Mouse (Mus musculus) kidney, embryonic 14.5 days (tissue): ENCODE measurements around the gene Hoxd13. TPM values are rescaled to one million over a fixed set of nuclear protein-coding genes. Genes with fewer than 3 reads are reported as not detected.

Source experiments
- ATAC-seq: fragments of 200-750 bp; cut with Nextera tagmentation; 2 replicates; pipeline ENCODE4 v1.8.0; 2017; ENCODE audit warnings: moderate number of reproducible peaks, mild to moderate bottlenecking, moderate TSS enrichment, moderate library complexity; ENCODE audit not compliant: low FRiP score, low TSS enrichment
- H3K27ac ChIP-seq: fragments of 300-500 bp; sonication (generic); 2 replicates; pipeline ENCODE4 v1.5.1; 2014; ENCODE audit warnings: low read depth, mild to moderate bottlenecking, low read length, moderate library complexity, mixed read lengths
- H3K27me3 ChIP-seq: fragments of 300-500 bp; sonication (generic); 2 replicates; pipeline ENCODE4 v1.6.1; 2014; ENCODE audit warnings: mild to moderate bottlenecking, low read length; ENCODE audit not compliant: control insufficient read depth, insufficient read depth
- H3K36me3 ChIP-seq: fragments of 300-500 bp; sonication (generic); 2 replicates; pipeline ENCODE4 v1.6.1; 2014; ENCODE audit warnings: low read length, mixed read lengths; ENCODE audit not compliant: control insufficient read depth, insufficient read depth
- H3K4me1 ChIP-seq: fragments of 300-500 bp; sonication (generic); 2 replicates; pipeline ENCODE4 v1.6.1; 2014; ENCODE audit warnings: low read length, mixed read lengths; ENCODE audit not compliant: control insufficient read depth, insufficient read depth
- H3K4me2 ChIP-seq: fragments of 300-500 bp; sonication (generic); replicated peaks from 2 replicates; pipeline ENCODE4 v1.6.1; 2014; ENCODE audit warnings: low read depth, mild to moderate bottlenecking, low read length
- H3K4me3 ChIP-seq: fragments of 300-500 bp; sonication (generic); 2 replicates; pipeline ENCODE4 v1.5.1; 2014; ENCODE audit warnings: mild to moderate bottlenecking, low read length
- H3K9ac ChIP-seq: fragments of 300-500 bp; sonication (generic); 2 replicates; pipeline ENCODE4 v1.6.1; 2014; ENCODE audit warnings: low read depth, mild to moderate bottlenecking, low read length, moderate library complexity
- H3K9me3 ChIP-seq: fragments of 300-500 bp; sonication (generic); 2 replicates; pipeline ENCODE4 v1.6.1; 2016; ENCODE audit warnings: low read length; ENCODE audit not compliant: control insufficient read depth
- WGBS: fragments of 180-500 bp; shearing (Covaris S2); extraction: QIAGEN DNeasy Blood & Tissue Kit; methylation state at CpG from one replicate; pipeline ENCODE4 v1.1.7; 2014; 5-methylcytosine and 5-hydroxymethylcytosine counted together
- polyA plus RNA-seq: library from polyadenylated mRNA; unstranded; fragments of >200 nt; fragmentation: Nextera tagmentation; extraction: Ambion mirVana; gene quantifications from 2 replicates; pipeline ENCODE4 v1.2.1, GENCODE M21; 2014

Gene Hoxd13
- polyA plus RNA-seq, 1 experiment from 2014 or later, result 0.22 TPM

GRCm38 (mm10) chr2:74686988-74687697, 19.0 kb downstream of the Hoxd13 start:
- no peak for ATAC-seq
- Histone ChIP-seq H3K27me3 (peaks cover 10% of the 10 kb centered on the region; the same call in 1 of the 2 replicates), H3K9me3 (no peaks in the 10 kb centered on the region), H3K4me3 (peak overlapping the region; percentile 85), H3K36me3 (peaks cover 2% of the 10 kb centered on the region; the same call in 1 of the 2 replicates), H3K9ac (peak overlapping the region; percentile 92), H3K4me1 (0 out of 2 replicates have a peak, but pooled peaks cover 3% of the 10 kb centered on the region), H3K27ac (peak overlapping the region; percentile 94), H3K4me2 (peak overlapping the region; percentile 85)
- WGBS, result under 1% methylated on average over 27 of the region's 27 CpGs

GRCm38 (mm10) chr2:74687698-74688555, 19.8 kb downstream of the Hoxd13 start:
- Histone ChIP-seq H3K4me3 (peak overlapping the region; percentile 85), H3K27me3 (peaks cover 11% of the 10 kb centered on the region; the same call in 1 of the 2 replicates), H3K36me3 (peaks cover 2% of the 10 kb centered on the region; the same call in 1 of the 2 replicates), H3K27ac (peak overlapping the region; percentile 94), H3K4me1 (0 out of 2 replicates have a peak, but pooled peaks cover 5% of the 10 kb centered on the region), H3K4me2 (peak overlapping the region; percentile 85), H3K9me3 (no peaks in the 10 kb centered on the region), H3K9ac (peak overlapping the region; percentile 92)
- WGBS, result 2% methylated on average over 31 of the region's 31 CpGs
- ATAC-seq, result no peak

GRCm38 (mm10) chr2:74688795-74689573, 20.9 kb downstream of the Hoxd13 start:
- Histone ChIP-seq H3K9me3 (no peaks in the 10 kb centered on the region), H3K36me3 (peaks cover 1% of the 10 kb centered on the region; the same call in 1 of the 2 replicates), H3K27me3 (peaks cover 7% of the 10 kb centered on the region; the same call in 1 of the 2 replicates), H3K27ac (peak overlapping the region; percentile 94), H3K4me2 (peak overlapping the region; percentile 85), H3K9ac (peak overlapping the region; percentile 92), H3K4me3 (peak overlapping the region; percentile 85), H3K4me1 (0 out of 2 replicates have a peak, but pooled peaks cover 5% of the 10 kb centered on the region)
- no peak for ATAC-seq
- WGBS, result 4% methylated on average over 12 of the region's 12 CpGs

GRCm38 (mm10) chr2:74689574-74690337, 21.6 kb downstream of the Hoxd13 start:
- peak overlapping the region; percentile 92 for H3K9ac ChIP-seq
- H3K27me3 ChIP-seq, result peaks cover 7% of the 10 kb centered on the region; the same call in 1 of the 2 replicates
- H3K4me3 ChIP-seq, result peak overlapping the region; percentile 85
- 0 out of 2 replicates have a peak, but pooled peaks cover 5% of the 10 kb centered on the region for H3K4me1 ChIP-seq
- H3K4me2 ChIP-seq, result peak overlapping the region; percentile 85
- WGBS, result 1% methylated on average over 24 of the region's 24 CpGs
- no peak for ATAC-seq
- no peaks in the 10 kb centered on the region for H3K9me3 ChIP-seq
- H3K27ac ChIP-seq, result peak overlapping the region; percentile 94
- no peaks in the 10 kb centered on the region; the same call in none of the 2 replicates for H3K36me3 ChIP-seq

- peak overlapping the region; percentile 96 for H3K27ac ChIP-seq
Measured at GRCm38 (mm10) chr2:74690338-74690716, 22.2 kb downstream of the Hoxd13 start.

GRCm38 (mm10) chr2:74691022-74691951, 23.2 kb downstream of the Hoxd13 start, which contains the start of gene Hoxd10:
TSS of gene Hoxd10 (plus strand) at chr2:74691924.
- Histone ChIP-seq H3K9ac (peak within 1 kb of the TSS; percentile 92), H3K27ac (peak within 1 kb of the TSS; percentile 96), H3K9me3 (no peaks in the 10 kb centered on the region), H3K27me3 (peaks cover 7% of the 10 kb centered on the region; the same call in 1 of the 2 replicates), H3K36me3 (peaks cover 8% of the 10 kb centered on the region), H3K4me3 (peak within 1 kb of the TSS; percentile 85), H3K4me2 (peak within 1 kb of the TSS; percentile 85), H3K4me1 (peaks cover 16% of the 10 kb centered on the region; the same call in 1 of the 2 replicates)
- under 1% methylated on average over 56 of the region's 56 CpGs for WGBS
- peak; percentile 90 for ATAC-seq

More at GRCm38 (mm10) chr2:74690338-74690716, 22.2 kb downstream of the Hoxd13 start:
- peaks cover 7% of the 10 kb centered on the region; the same call in 1 of the 2 replicates for H3K27me3 ChIP-seq
- H3K9ac ChIP-seq, result peak overlapping the region; percentile 92
- H3K4me1 ChIP-seq, result 0 out of 2 replicates have a peak, but pooled peaks cover 8% of the 10 kb centered on the region
- ATAC-seq, result no peak
- peaks cover 2% of the 10 kb centered on the region for H3K36me3 ChIP-seq
- peak overlapping the region; percentile 85 for H3K4me2 ChIP-seq
- H3K4me3 ChIP-seq, result peak overlapping the region; percentile 85
- WGBS, result 7% methylated on average over 8 of the region's 8 CpGs
- H3K9me3 ChIP-seq, result no peaks in the 10 kb centered on the region
